Mouse (Mus musculus): Measurements from ENCODE around the gene Mcm10. TPM values are rescaled to one million over a fixed set of nuclear protein-coding genes. Genes with fewer than 3 reads are reported as not detected.

Gene Mcm10
- polyA plus RNA-seq, 1 experiment from 2014 or later: 66.0 TPM

Other genes with a start within 250 kb of the Mcm10 start
- gene Sephs1, start 131.2 kb downstream of the Mcm10 start, polyA plus RNA-seq (2014; fragmentation: Nextera tagmentation; extraction: Ambion mirVana): 148 and 156 TPM in 2 replicates
- 57.5 and 59.0 TPM in 2 replicates for gene Phyh, start 93.8 kb downstream of the Mcm10 start, polyA plus RNA-seq (2014; fragmentation: Nextera tagmentation; extraction: Ambion mirVana)
- gene Ucma, start 36.7 kb downstream of the Mcm10 start, polyA plus RNA-seq (2014; fragmentation: Nextera tagmentation; extraction: Ambion mirVana): 0.29 TPM in 1 of 2 replicates, not detected in the other
- 4.8 and 6.2 TPM in 2 replicates for gene Optn, start 51.3 kb upstream of the Mcm10 start, polyA plus RNA-seq (2014; fragmentation: Nextera tagmentation; extraction: Ambion mirVana)
- gene Ccdc3, start 125.0 kb upstream of the Mcm10 start, polyA plus RNA-seq (2014; fragmentation: Nextera tagmentation; extraction: Ambion mirVana): 2.4 and 3.0 TPM in 2 replicates